Mouse (Mus musculus) gastrocnemius, postnatal 36 days (tissue): ENCODE data around the gene Ly6g6c. TPM values are rescaled to one million over a fixed set of nuclear protein-coding genes. Genes with fewer than 3 reads are reported as not detected.
"Not testable (repeated sequence)": the region's sequence is repeated elsewhere in the genome, so short reads cannot be mapped to it uniquely, and the experiment has no call there.

Source experiments
- DNase-seq, 2 experiments: peaks; one replicate each; pipeline ENCODE4 v3.0.0; 2022
- intact Hi-C: fragments of 180-260 bp; cut with DNase I; formaldehyde crosslinking; loops from one replicate; pipeline ENCODE4 v1.15.1; 2025
- total RNA-seq, 2 experiments: library from RNA; stranded (reverse); gene quantifications; 2 replicates each; pipeline ENCODE4 v1.2.3; 2021

Gene Ly6g6c
- total RNA-seq, 2 experiments from 2014 or later = not detected

DNA sequence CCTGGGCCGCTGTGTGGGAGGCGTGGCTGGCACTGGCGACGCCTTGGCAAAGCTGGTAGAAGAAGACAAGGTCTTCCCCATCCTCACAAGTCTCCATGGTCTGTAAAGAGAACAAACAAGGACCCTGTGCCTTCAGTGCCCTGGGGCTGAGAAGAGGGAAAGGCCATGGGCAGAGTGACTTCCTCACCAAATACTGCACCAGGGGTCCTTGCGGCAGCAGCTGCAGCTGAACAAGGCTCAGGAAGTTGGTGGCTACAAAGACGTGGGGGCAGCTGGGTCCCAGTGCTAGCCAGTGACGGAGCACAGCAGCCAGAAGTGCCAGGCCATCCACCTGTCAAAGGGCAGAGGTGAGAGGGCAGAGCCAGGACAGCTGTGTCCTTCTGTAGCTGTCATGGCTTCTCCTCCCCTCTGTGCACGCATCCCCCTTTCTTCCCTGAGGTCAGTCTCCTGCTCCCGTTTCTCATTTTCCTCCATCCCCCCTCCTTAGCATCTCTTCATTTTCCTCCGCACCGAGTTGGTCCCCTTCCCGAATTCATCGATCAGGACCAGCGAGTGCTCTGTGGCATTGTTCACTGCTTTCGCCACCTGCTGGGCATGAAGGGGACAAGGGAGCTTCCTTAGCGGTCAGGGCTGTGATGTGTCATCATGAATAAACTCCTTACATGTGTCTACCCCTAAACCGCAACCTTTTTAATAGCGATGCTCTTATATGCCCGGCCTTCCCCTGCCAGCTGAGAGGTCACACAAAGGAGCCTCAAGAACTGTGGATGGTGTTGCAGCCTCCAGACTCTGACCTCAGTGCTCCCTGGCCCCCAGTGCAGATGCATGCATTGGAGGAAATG lies 35.3 kb upstream of the Ly6g6c start:
- peak in 1 of 2 experiments; percentile 14 for DNase-seq
- intact Hi-C loops = no loop called here

DNA sequence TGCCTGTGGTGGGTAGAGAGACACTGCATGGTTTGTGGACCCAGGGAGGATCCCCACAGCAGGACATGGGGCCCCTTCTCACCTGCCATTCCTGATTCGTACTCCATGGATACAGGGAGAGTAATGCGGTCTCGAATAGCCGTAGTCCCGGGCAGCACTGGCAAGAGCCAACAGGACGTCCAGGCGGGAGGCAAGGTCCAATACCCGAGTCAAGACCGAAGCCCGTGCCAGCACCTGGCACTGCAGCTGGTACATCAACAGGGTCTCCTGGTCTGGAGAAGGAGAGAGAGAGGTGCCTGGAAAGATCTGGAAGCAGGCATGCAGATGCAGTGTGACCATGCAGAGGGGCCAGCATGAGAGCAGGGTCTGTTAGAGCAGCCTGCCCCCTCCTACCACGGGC lies 33.9 kb upstream of the Ly6g6c start:
- DNase-seq = peak in 1 of 2 experiments; percentile 11
- intact Hi-C loops = no loop called here

DNA sequence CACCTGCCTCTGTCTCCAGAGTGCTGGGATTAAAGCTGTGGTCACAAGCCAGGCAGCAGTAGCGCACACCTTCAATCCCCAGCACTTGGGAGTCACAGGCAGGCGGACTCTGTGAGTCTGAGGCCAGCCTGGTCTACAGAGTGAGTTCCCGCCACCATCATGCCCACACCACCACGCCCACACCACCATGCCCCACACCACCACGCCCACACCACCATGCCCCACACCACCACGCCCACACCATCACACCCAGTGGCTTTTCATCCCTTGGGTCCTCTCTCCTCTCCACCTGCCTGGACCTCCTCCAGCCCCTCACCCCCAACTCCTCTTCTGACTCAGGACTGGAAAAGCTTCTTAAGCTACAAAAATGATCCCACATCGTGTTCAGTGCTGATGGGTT lies 33.3 kb upstream of the Ly6g6c start:
- no peak for DNase-seq
- intact Hi-C loops = no loop called here

DNA sequence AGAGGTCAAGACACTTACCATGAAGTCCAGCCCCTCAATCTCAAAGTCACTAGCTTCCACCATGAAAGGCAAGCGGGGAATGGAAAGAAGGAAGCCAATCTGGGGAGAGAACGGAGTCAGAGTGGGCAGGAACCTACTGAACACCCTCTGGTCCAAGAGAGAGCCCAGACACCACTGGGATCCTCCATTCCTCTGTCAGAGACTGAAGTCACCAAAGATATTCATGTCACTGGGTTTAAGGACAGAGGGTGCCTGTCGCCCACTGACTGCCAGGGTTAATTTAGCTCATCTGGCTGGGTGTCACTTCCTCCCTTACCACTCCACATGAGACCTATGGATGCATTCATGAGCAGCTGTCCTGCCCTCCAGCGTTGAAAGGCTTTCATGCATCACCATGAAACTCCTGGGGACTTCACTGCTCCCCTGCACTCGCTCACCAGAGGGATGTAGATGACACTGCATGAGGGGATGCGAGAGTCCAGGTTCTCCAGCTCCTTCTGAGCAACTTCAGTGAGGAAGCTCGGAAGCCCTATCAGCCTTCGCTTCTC lies 32.8 kb upstream of the Ly6g6c start:
- intact Hi-C loops = no loop called here
- no peak for DNase-seq

DNA sequence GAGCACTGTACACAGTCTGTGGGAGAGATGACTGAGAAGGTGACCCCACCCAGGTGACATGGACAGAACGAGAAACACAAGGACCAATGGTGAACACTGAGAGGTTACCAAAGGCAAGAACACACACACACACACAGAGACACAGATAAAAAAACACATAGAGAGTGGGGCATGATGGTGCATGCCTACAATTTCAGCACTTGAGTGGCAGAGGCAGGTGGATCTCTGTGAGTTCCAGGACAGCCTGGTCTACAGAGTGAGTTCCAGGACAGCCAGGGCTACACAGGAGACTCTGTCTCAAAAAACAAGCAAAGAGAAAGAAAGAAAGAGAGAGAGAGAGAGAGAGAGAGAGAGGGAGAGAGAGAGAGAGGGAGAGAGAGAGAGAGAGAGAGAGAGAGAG lies 31.5 kb upstream of the Ly6g6c start:
- intact Hi-C loops, DNase-seq: not testable (repeated sequence)

DNA sequence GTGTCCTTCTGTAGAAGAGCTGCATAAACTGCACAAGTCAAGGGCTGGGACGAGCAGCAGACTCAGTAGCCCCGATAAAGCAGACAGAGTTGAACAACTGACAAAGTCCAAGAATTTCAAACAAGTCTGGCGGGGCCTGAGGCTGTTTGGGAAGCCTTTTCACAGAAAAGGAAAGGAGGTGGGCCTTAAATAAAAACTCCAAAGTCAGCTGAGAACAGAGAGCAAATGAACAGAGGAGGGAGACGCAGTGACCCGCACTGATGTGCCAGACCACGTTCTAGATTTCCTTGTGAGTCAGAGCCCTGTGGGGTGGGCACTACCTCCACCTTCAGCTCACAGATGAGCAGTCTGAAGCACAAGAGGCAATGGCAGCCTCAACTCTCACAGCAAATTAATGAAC lies 30.3 kb upstream of the Ly6g6c start:
- intact Hi-C loops = no loop called here
- DNase-seq = no peak

DNA sequence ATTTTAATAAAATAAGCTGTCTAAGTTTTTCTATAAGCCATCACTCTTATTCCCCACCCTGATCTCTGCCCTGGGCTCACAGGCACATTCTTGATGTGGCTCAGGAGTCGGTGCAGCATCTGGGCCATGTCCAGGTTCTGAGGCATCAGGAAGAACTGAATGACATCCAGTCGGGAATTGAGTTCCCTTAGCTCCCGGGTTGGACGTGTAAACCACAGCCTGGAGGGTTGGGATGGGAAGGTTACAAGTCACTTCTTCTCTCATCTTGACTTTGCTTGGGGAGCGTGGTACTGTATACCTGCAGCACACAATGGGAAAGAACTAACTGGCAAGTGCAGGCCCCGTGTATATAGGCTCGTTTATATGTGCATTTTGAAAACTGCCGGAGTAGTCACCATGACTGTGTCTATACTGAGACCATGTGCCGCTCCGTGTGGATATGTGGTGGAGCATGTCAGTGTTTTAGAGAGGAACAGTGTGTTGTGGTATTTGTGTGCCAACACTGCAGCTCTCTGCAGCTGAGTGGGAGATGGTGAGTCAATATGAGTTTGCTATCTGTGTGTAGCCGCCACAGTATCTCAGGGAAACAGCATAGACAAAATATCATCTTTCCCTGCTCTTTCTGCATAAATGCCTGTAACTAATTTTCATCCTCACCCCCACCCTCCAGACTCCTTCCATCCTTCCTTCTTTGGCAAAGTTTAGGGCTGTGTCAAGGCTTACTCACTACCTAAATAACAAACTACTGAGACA lies 25.9 kb upstream of the Ly6g6c start:
- no peak for DNase-seq
- intact Hi-C loops = no loop called here

DNA sequence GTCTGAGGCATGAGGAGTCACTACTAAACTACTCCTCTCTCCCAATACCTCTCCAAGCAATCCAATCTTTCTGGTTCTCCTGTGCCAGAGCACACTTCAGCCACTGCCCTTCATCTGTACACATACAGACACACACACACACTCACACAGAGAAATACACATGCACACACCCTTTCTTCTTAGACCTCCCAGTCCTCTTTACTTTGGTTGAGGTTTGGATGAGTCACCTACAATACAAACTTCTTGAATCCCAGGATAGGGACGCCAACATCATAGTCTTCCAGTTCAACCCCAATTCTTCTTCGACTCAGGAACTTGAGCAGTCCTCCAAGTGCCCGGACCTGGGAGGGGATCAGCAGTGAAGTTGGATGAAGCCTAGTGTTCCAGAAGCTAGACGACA lies 21.4 kb upstream of the Ly6g6c start:
- DNase-seq = no peak
- intact Hi-C loops = no loop called here

DNA sequence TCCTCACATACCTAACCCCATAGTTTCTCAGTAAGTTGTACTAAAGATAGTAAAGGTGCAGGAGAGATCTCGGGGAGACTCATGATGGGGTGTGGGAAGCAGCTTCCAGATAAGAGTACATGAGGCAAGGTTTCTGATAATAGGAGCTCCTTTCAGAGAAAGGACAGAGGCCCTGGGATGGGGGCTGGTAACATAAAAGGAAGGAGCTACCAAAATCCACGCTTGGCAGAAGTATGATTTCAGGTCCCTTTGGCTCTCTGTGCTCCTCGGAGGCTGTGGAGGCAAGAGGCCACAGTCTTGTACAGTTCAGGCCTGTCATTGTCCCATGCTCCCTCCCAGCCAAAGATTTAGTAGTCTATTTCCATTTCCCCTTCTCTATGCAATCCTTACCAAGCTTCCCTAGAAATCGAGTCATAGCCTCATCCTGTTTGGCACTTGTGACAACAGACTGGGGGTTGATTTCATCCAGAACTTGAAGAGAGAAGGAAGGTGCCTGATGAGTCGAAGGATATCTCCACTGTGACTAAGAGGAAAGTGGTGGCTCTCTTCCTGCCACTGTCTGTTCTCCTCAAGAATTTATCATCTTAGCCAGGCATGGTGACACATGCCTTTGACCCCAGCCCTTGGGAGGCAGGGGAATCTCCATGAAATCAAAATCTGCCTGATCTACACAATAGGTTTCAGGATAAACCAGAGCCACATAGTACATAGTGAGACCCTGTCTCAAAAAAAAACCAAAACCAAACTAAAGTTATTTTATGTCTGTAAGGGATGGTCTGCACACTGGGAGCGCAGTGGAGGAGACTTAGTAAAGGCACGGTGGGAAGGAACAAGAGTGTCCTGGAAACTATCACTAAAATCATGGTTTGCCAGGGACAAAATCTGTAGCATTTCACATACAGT lies 20.0 kb upstream of the Ly6g6c start:
- intact Hi-C loops = no loop called here
- DNase-seq = no peak

DNA sequence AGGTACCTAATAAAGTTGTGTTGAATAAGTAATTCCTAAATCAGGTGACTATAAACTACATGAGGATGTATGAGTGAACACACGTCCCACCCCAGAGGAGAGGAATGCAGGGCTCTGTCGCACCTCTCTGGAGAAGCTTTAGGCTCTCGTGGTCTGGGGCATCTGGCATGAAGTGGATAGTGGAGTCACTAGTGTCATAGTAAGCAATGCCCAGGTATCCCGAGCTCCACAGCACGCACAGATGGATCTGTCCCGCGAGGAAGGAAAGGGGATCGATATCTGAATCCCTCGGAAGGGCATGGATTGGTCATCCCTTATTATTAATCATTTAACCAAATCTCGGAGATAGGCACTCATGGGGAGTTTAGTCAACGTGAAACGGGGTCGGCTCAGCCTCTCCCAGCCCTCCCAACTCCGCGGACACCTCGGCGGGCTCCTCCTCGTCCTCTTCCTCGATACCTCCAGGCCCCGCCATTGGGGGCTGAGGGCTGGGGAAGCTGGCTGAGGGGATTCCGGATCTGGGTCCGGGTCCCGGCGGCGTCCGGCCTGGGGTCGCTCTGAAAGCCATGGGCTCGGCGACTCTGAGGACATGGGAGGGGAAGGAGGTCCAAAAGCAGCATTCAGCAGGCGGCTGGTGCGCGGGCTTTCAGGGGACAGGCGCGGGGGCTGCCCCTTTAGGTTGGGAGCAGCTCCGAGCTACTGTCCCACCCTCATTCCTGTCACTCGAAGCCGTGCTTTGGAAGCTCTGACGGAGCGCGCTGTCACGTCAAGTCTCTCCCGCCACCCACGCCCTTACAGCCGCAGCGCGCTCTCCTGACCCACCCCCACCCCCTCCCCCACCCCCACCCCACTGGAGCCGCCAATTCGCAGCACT lies 19.1 kb upstream of the Ly6g6c start:
- no peak for DNase-seq
- intact Hi-C loops = no loop called here

DNA sequence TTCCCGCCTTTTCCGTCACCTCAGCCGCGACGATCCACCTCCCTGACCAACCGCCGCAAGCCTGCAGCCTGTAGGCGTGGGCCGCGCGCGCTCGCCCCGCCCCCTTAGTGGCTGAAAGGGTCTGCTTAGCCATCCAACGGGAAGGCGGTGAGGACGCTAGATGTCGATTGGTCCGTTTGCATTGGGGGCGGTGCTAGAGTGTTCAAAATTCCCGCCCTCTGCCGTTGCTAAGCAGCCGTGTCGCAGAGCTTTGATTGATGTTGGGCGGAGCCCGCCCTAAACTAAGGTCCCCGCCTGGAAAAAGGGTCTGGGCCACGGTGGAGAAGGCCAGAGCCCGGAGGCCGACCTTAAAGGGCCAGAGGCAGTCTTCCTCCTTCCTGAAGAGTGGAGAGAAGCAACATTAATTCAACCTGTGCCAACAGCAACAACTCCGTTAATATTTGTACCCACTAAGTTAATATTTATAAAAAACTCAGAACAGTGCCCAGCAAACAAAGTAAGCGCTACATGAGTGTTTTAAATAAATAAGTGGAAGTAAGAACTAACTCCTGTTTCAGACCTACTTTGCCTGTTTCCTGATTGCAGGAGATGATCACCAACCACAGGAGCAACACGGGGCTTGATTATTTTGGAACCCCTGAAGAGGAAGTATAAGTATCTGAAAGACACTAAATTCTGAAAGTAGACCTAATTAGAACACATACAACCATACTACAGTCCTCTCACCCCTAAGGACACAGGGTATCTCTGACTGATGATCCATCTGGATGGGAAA lies 18.3 kb upstream of the Ly6g6c start, which contains the start of gene Msh5:
Gene Msh5, minus strand, starts transcription at position 65 of the 775 bp plus-strand sequence.
- DNase-seq = peak; percentile 96 to 97
- intact Hi-C loops = no loop called here

DNA sequence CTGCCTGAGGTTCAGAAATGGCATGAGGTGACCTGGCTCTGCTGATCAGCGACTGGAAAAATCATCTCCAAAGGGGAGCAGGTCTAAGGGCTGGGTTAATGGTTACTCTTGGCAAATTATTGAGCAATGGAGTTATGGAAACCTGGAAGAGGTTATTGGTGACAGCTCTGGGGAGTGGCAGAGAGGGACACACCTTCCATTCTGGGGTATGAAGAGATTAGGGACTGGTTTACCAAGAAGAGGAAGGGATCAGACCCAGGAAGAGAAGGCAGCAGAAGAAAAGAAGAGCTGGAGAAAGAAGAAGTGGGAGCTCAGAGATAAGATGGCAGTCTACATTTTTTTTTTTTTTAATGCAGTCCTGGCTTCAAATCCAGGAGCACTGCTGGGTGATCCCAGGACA lies 17.5 kb upstream of the Ly6g6c start:
- DNase-seq = no peak
- intact Hi-C loops = no loop called here

DNA sequence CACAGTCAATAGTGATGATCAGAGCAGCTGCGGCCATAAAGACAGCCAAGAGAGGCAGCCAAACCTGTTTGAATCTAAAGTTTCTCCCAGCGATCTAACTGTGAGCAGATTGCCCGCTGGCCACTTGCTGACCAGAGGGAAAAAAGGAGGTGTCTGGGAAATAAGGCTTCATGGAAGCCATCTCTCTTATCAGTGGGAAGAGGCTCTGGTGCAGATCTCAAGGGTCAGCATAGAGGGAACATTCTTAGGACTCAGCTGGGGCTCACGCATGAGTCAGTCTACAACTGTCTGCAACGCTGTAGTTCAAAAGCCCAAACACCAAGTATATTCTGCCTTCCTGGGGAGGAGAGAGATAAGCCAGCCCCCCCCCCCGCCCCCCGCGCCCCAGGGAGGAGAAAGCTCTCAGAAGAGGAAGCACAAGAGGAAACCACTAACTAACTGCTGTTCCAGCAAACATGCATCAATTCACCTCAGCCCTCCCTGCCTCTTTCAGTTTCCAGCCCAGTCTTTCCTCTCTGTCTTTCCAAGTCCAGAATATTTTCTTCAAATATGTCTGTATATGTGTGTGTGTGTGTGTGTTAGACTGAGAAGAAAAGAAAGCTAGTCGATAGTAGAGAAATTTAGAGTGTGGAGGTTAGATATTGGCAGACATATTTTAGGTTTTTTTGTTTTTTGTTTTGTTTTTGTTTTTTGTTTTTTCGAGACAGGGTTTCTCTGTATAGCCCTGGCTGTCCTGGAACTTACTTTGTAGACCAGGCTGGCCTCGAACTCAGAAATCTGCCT lies 16.8 kb upstream of the Ly6g6c start:
- intact Hi-C loops = no loop called here
- no peak for DNase-seq

DNA sequence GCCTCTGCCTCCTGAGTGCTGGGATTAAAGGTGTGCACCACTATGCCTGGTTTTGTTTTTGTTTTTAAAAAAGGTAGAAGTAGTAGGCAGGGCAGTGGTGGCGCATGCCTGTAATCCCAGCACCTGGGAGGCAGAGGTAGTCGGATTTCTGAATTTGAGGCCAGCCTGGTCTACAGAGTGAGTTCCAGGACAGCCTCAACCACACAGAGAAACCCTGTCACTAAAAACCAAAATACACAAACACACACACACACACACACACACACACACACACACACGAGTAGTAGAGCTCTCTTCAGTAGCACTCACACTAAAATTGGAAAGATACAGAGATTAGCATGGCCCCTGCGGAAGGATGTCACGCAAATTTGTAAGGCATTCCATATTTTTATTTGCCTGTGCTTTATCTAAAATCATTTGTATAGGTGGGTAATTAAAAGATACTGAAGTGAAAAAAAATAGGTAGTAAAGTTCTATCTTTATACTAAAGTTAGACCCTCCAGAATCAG lies 16.2 kb upstream of the Ly6g6c start:
- DNase-seq = no peak
- intact Hi-C loops = no loop called here

DNA sequence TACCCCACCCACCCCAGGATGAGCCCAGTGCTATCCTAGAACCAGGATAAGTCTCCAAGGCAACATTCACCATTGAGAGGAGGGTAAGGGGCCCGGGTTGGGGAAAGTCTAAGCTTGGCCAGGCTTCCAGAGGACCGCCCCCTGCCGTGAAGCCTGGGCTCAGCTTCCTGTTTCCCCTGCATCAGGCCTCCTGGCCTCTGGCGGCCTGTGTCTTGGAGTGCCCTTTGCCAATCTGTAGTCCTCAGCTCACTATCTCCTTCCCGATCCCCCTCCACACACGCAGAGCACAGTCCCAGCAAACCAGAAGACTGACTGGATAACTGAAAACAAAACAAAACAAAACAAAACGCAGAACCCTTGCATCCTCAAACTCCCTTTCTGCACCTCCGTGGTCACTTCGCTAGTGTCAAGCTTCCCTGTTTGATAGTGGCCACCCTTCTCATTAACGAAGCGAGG lies 15.6 kb upstream of the Ly6g6c start, which contains the start of gene Clic1:
Gene Clic1, plus strand, starts transcription at position 406 of the 456 bp plus-strand sequence.
- intact Hi-C loops = no loop called here
- peak in 1 of 2 experiments; percentile 51 for DNase-seq

DNA sequence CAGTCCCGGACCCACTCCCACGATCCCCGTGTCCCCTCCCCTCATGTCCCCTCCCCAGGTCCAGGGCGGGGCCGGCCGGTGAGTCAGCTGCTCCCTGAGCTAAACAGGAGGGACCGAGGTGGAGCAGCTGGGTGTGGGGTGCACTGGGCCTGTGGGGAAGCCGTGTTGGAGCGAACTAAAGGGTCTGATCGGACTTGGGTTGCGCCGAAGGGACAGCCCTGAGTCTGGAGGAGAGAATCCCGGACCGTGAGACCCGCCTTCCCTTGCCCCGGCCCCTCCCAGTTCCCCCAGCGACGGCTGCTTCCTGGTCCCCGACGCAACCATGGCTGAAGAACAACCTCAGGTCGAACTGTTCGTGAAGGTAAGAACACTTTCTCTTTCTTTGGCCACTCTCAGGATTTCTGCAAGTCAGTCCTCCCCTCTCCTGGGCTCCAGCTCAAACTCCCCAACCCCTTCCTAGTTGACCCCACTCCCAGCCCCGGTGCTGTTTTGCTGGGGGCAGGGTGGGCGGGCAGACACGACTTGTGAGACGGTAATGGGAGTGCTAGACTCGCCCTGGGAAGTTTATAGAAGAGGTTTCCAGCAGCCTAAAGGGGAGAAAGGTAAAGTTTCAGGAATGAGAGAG lies 14.9 kb upstream of the Ly6g6c start:
- peak; percentile 69 to 71 for DNase-seq
- intact Hi-C loops = no loop called here
